In genomic region chr8:95841436-95841835, GRCm38 (mm10) we compare ENCODE assay signal across 22 mouse cellular contexts. TPM values are rescaled to one million over a fixed set of nuclear protein-coding genes. Genes with fewer than 3 reads are reported as not detected.
A peak's percentile ranks its signal among the peaks of the same experiment; 100 is the strongest.
DNase-seq lines count a peak whose midpoint lies in the region; ATAC-seq and TF ChIP-seq lines count a peak whose summit lies in the region.
"Had no signal": no experiment of that assay in that cellular context is flagged by ENCODE, and none has a peak within 500 bp of the region (broad histone marks: within the 10 kb centered on the region; RNA-seq: fewer than 3 reads in every experiment).

No protein-coding gene starts in this region.

- no peaks in the 10 kb centered on the region for H3K9me3 ChIP-seq in heart, embryonic 10.5 days
- no peaks in the 10 kb centered on the region for H3K9me3 ChIP-seq in midbrain, embryonic 11.5 days (ENCODE audit: control insufficient read depth, low read length)
- H3K9me3 ChIP-seq in midbrain, embryonic 14.5 days (ENCODE audit: control insufficient read depth, low read length) = no peaks in the 10 kb centered on the region
- H3K9me3 ChIP-seq: embryonic facial prominence, embryonic 13.5 days; embryonic facial prominence, embryonic 15.5 days; forebrain, embryonic 10.5 days; forebrain, embryonic 13.5 days; forebrain, embryonic 15.5 days had no signal

- H3K4me2 ChIP-seq in midbrain, embryonic 11.5 days = no peak overlapping the region
- no peak overlapping the region for H3K4me2 ChIP-seq in midbrain, embryonic 14.5 days (ENCODE audit: low read length)
- H3K4me2 ChIP-seq in myocyte (ENCODE audit: low read depth) = no peak overlapping the region
- H3K4me2 ChIP-seq: embryonic facial prominence, embryonic 13.5 days; embryonic facial prominence, embryonic 15.5 days; forebrain, embryonic 13.5 days; forebrain, embryonic 15.5 days had no signal

- H3K79me2 ChIP-seq in myocyte (ENCODE audit: control insufficient read depth, insufficient read depth) = no peaks in the 10 kb centered on the region

- H3K27me3 ChIP-seq in heart, embryonic 10.5 days (ENCODE audit: insufficient read depth, poor library complexity, severe bottlenecking) = no peaks in the 10 kb centered on the region
- H3K27me3 ChIP-seq in midbrain, embryonic 11.5 days (ENCODE audit: control insufficient read depth, insufficient read depth, low read length) = no peaks in the 10 kb centered on the region
- H3K27me3 ChIP-seq in midbrain, embryonic 14.5 days (ENCODE audit: control insufficient read depth, insufficient read depth, low read length) = no peaks in the 10 kb centered on the region
- no peaks in the 10 kb centered on the region for H3K27me3 ChIP-seq in myocyte (ENCODE audit: control insufficient read depth, insufficient read depth, insufficient read length)
- H3K27me3 ChIP-seq: embryonic facial prominence, embryonic 13.5 days; embryonic facial prominence, embryonic 15.5 days; forebrain, embryonic 13.5 days; forebrain, embryonic 15.5 days had no signal

- H3K4me3 ChIP-seq in heart, embryonic 10.5 days = no peak overlapping the region
- H3K4me3 ChIP-seq in midbrain, embryonic 11.5 days (ENCODE audit: low read depth, low read length) = no peak overlapping the region
- H3K4me3 ChIP-seq in midbrain, embryonic 14.5 days (replicated peaks; ENCODE audit: low read depth, low read length) = no peak overlapping the region
- no peak overlapping the region for H3K4me3 ChIP-seq in myocyte
- H3K4me3 ChIP-seq: embryonic facial prominence, embryonic 13.5 days; embryonic facial prominence, embryonic 15.5 days; erythroblast, embryonic 14.5 days; forebrain, embryonic 10.5 days; forebrain, embryonic 13.5 days; forebrain, embryonic 15.5 days had no signal

- no peak overlapping the region; the same call in 1 of the 2 replicates for H3K27ac ChIP-seq in heart, embryonic 10.5 days
- H3K27ac ChIP-seq in midbrain, embryonic 11.5 days (ENCODE audit: low read depth, low read length) = no peak overlapping the region
- H3K27ac ChIP-seq in midbrain, embryonic 14.5 days (replicated peaks; ENCODE audit: low read depth, low read length) = no peak overlapping the region
- H3K27ac ChIP-seq: embryonic facial prominence, embryonic 13.5 days; embryonic facial prominence, embryonic 15.5 days; forebrain, embryonic 10.5 days; forebrain, embryonic 13.5 days; forebrain, embryonic 15.5 days had no signal

- peaks cover 17% of the 10 kb centered on the region for H3K4me1 ChIP-seq in heart, embryonic 10.5 days
- H3K4me1 ChIP-seq in midbrain, embryonic 11.5 days (ENCODE audit: control insufficient read depth, insufficient read depth, low read length) = no peaks in the 10 kb centered on the region
- no peaks in the 10 kb centered on the region for H3K4me1 ChIP-seq in midbrain, embryonic 14.5 days (ENCODE audit: control insufficient read depth, insufficient read depth, low read length)
- H3K4me1 ChIP-seq: embryonic facial prominence, embryonic 13.5 days; embryonic facial prominence, embryonic 15.5 days; forebrain, embryonic 10.5 days; forebrain, embryonic 13.5 days; forebrain, embryonic 15.5 days had no signal

- peak; percentile 70 for DNase-seq in heart, embryonic 10.5 days (ENCODE audit: low spot score)
- DNase-seq in heart, postnatal 25 days (ENCODE audit: low spot score) = no peak
- DNase-seq in midbrain, embryonic 11.5 days (ENCODE audit: low spot score, missing footprints) = no peak
- no peak for DNase-seq in midbrain, embryonic 14.5 days
- no peak for DNase-seq in layer of hippocampus, adult 18-20 months (ENCODE audit: low spot score in 2 of 2)
- DNase-seq: adrenal gland, adult 2 months; adrenal gland, postnatal 10 days; adrenal gland, postnatal 25 days; cerebellum, adult 11 months; cerebellum, adult 18-20 months; cerebellum, adult 8-10 months; cerebellum, adult 9-11 months; cerebellum, postnatal 14 days; cerebellum, postnatal 36 days; embryo, embryonic 11 days had no signal

- intact Hi-C loops in heart, postnatal 25 days (cut with DNase I) = no loop called here

- TF ChIP-seq POLR2A in myocyte (IDR thresholded peaks at IDR 0.05; ENCODE audit: insufficient read length, low read depth) = no peak

- H3ac ChIP-seq in myocyte (ENCODE audit: control insufficient read depth, insufficient read length) = no peak overlapping the region

- peaks cover 63% of the 10 kb centered on the region for H3K36me3 ChIP-seq in heart, embryonic 10.5 days
- H3K36me3 ChIP-seq in midbrain, embryonic 11.5 days (ENCODE audit: control insufficient read depth, insufficient read depth, low read length) = 0 out of 2 replicates have a peak, but pooled peaks cover 3% of the 10 kb centered on the region
- peaks cover 76% of the 10 kb centered on the region for H3K36me3 ChIP-seq in midbrain, embryonic 14.5 days (ENCODE audit: control insufficient read depth, insufficient read depth, low read length)
- H3K36me3 ChIP-seq in myocyte (ENCODE audit: control insufficient read depth, insufficient read depth) = peaks cover 53% of the 10 kb centered on the region

- WGBS in heart, embryonic 10.5 days = 87% methylated on average over 15 of the region's 15 CpGs
- WGBS in midbrain, embryonic 11.5 days = 90% methylated on average over 15 of the region's 15 CpGs
- WGBS in midbrain, embryonic 14.5 days = 89% methylated on average over 15 of the region's 15 CpGs

- H3K9ac ChIP-seq in midbrain, embryonic 11.5 days (ENCODE audit: low read length) = no peak overlapping the region
- no peak overlapping the region for H3K9ac ChIP-seq in midbrain, embryonic 14.5 days (replicated peaks; ENCODE audit: low read length)
- H3K9ac ChIP-seq: embryonic facial prominence, embryonic 13.5 days; embryonic facial prominence, embryonic 15.5 days; forebrain, embryonic 13.5 days; forebrain, embryonic 15.5 days had no signal

- ATAC-seq in midbrain, embryonic 11.5 days (ENCODE audit: low FRiP score) = 0 out of 2 replicates have a peak, but pooled peaks have one; percentile 33
- no peak for ATAC-seq in midbrain, embryonic 14.5 days (ENCODE audit: low FRiP score, low TSS enrichment)
- ATAC-seq: forebrain, embryonic 13.5 days; forebrain, embryonic 15.5 days had no signal

TF ChIP-seq in myocyte, 11 proteins besides CTCF, POLR2A, EP300 and RAD21:
- TF ChIP-seq CEBPB (IDR thresholded peaks at IDR 0.05; ENCODE audit: insufficient read depth, poor library complexity, severe bottlenecking) (no peak), SRF (IDR thresholded peaks at IDR 0.05; ENCODE audit: control insufficient read depth, insufficient read length, low read depth) (no peak), E2F4 (IDR thresholded peaks at IDR 0.05; ENCODE audit: insufficient read depth) (no peak), POLR2AphosphoS2 (IDR thresholded peaks at IDR 0.05; ENCODE audit: insufficient read length, low read depth) (peak; percentile 11)

RNA-seq across cellular contexts. Expression of gene Slc38a7, which starts 11.9 kb away (rescaled TPM):
- polyA plus RNA-seq in heart, embryonic 10.5 days (2016; fragmentation: Nextera tagmentation; extraction: Ambion mirVana) = 13.5 and 14.3 TPM in 2 replicates
- 10 to 100 TPM; 11.5 to 13.0 TPM for total RNA-seq in heart, postnatal 25 days (2021)
- polyA plus RNA-seq in midbrain, embryonic 11.5 days (2014; fragmentation: Nextera tagmentation; extraction: Ambion mirVana) = 16.5 and 17.2 TPM in 2 replicates
- polyA plus RNA-seq in midbrain, embryonic 14.5 days (2014; fragmentation: Nextera tagmentation; extraction: Ambion mirVana) = 27.0 and 27.5 TPM in 2 replicates
- 46.9 TPM for polyA plus RNA-seq in myocyte (2012; fragmentation: generic; extraction: Trizol)
- total RNA-seq in layer of hippocampus, adult 18-20 months (2021) = 10 to 100 TPM; 29.7 to 30.8 TPM

RNA-seq across cellular contexts. Expression of gene Sap18b, which starts 16.3 kb away (rescaled TPM):
- polyA plus RNA-seq in heart, embryonic 10.5 days (2016; fragmentation: Nextera tagmentation; extraction: Ambion mirVana) = 321 and 398 TPM in 2 replicates
- total RNA-seq in heart, postnatal 25 days (2021) = 10 to 100 TPM; 84.4 to 96.1 TPM
- 398 and 408 TPM in 2 replicates for polyA plus RNA-seq in midbrain, embryonic 11.5 days (2014; fragmentation: Nextera tagmentation; extraction: Ambion mirVana)
- 225 and 233 TPM in 2 replicates for polyA plus RNA-seq in midbrain, embryonic 14.5 days (2014; fragmentation: Nextera tagmentation; extraction: Ambion mirVana)
- polyA plus RNA-seq in myocyte (2012; fragmentation: generic; extraction: Trizol) = 157 TPM
- 100 to 1,000 TPM; 134 to 165 TPM for total RNA-seq in layer of hippocampus, adult 18-20 months (2021)

RNA-seq across cellular contexts. Expression of gene Cnot1, which starts 34.2 kb away (rescaled TPM):
- 81.1 and 87.1 TPM in 2 replicates for polyA plus RNA-seq in heart, embryonic 10.5 days (2016; fragmentation: Nextera tagmentation; extraction: Ambion mirVana)
- total RNA-seq in heart, postnatal 25 days (2021) = 100 to 1,000 TPM; 109 to 130 TPM
- 109 and 111 TPM in 2 replicates for polyA plus RNA-seq in midbrain, embryonic 11.5 days (2014; fragmentation: Nextera tagmentation; extraction: Ambion mirVana)
- polyA plus RNA-seq in midbrain, embryonic 14.5 days (2014; fragmentation: Nextera tagmentation; extraction: Ambion mirVana) = 50.8 and 76.9 TPM in 2 replicates
- polyA plus RNA-seq in myocyte (2012; fragmentation: generic; extraction: Trizol) = 32.7 TPM
- 100 to 1,000 TPM; 118 to 119 TPM for total RNA-seq in layer of hippocampus, adult 18-20 months (2021)

RNA-seq across cellular contexts. Expression of gene Got2, which starts 46.9 kb away (rescaled TPM):
- 244 and 290 TPM in 2 replicates for polyA plus RNA-seq in heart, embryonic 10.5 days (2016; fragmentation: Nextera tagmentation; extraction: Ambion mirVana)
- 100 to 1,000 TPM; 828 to 869 TPM for total RNA-seq in heart, postnatal 25 days (2021)
- polyA plus RNA-seq in midbrain, embryonic 11.5 days (2014; fragmentation: Nextera tagmentation; extraction: Ambion mirVana) = 84.1 and 88.6 TPM in 2 replicates
- 84.6 and 215 TPM in 2 replicates for polyA plus RNA-seq in midbrain, embryonic 14.5 days (2014; fragmentation: Nextera tagmentation; extraction: Ambion mirVana)
- polyA plus RNA-seq in myocyte (2012; fragmentation: generic; extraction: Trizol) = 241 TPM
- total RNA-seq in layer of hippocampus, adult 18-20 months (2021) = 100 to 1,000 TPM; 231 to 234 TPM
